Mouse (Mus musculus): ENCODE results near the gene Ift172. TPM values are rescaled to one million over a fixed set of nuclear protein-coding genes. Genes with fewer than 3 reads are reported as not detected.

Ift172 gene
- 14.0 TPM for polyA plus RNA-seq (2014; fragmentation: Illumina TruSeq; extraction: RNeasy Lipid Tissue Mini Kit (QIAGEN cat#74804); ENCODE audit: low read depth, low replicate concordance)

GRCm38 (mm10) chr5:31290521-31291360 is at the start of gene Ift172:
Gene Ift172, minus strand, starts transcription at chr5:31291116.

GRCm38 (mm10) chr5:31297047-31297757 is 6.3 kb upstream of the Ift172 start, which contains the start of gene Gckr:
Gene Gckr, plus strand, starts transcription at chr5:31297443.

DNA sequence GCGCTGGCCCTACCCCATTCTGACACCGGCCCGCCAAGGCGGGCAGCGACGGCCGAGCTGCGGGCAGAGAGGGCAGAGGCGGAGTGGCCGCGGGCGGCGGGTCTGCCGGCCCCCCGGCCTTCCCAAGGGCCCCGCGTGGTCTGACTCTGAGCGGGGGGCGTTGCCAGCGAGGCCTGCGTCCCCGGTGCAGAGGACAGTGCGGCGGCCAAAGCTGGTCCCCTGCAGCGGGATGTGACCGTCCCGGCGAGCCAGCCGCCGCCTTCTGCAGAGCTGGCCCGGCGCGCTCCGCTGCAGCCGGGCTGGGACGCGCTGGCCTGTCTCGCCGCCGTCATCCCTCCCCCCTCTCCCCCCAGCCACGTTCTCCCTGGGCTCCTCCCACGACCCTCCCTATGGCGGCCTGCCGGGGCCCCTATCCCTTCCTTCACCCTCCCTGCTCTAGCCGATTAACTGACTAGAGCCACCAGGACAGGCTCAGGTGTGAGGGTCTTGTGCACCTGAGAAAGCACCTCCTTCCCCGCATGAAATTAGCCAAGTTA is 4.8 kb upstream of the Ift172 start, which contains the start of gene Fndc4:
TSS of gene Fndc4 (minus strand) at position 475 of the 536 bp plus-strand sequence.

GRCm38 (mm10) chr5:31251541-31252101 is 39.3 kb downstream of the Ift172 start, which contains the start of gene Krtcap3:
Gene Krtcap3, plus strand, starts transcription at chr5:31251691.

DNA sequence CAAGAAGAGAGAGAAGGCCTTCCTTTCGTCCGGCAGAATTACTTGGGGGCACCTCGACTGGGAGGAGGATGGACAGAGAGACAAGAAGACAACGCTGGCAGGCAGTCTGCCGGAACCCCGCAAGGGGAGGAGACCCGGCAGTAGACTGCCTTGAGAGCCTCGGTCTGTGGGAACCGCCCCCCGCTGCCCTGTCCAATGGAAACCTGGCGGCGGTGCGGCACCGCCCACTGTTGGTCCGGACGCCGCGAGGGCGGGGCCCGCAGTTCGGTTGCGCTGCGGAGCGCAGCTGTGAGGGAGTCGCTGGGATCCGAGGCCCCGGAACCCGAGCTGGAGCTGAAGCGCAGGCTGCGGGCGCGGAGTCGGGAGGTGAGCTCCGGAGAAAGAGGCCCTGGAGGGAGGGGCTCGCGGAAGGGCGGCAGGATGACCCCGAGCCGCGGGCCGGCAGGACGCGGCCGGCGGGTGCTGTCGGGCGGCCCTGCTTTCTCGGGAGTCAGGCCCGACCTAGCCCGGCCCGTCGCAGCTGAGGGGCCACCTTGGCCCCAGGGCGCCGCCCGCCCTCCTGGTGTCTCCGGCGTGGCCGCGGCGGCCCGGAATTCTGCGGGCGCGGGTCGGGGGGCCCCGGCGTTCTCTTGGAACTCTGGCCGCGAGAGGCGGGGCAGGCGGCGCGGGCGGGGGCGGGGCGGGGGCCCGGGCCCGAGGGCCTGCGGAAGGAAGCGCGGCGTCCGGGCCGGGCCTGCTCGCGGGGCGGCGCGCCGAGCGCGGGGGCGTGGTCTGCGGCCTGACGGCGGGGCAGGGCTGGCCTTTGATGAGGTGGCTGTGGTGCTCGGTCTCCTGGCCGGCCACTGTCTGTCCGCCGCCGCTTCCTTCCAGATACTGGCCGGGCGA is 50.0 kb downstream of the Ift172 start, which contains the start of the genes Nrbp1 and Gm9970:
TSS of gene Nrbp1 (plus strand) at position 228 of the 885 bp plus-strand sequence.
TSS of gene Gm9970 (minus strand) at position 596 of the 885 bp plus-strand sequence.

GRCm38 (mm10) chr5:31220448-31221303 is 70.2 kb downstream of the Ift172 start, which contains the start of gene Ppm1g:
Gene Ppm1g, minus strand, starts transcription at chr5:31220687.

Other genes starting within 250 kb of the Ift172 start
- gene Atraid, start 242.8 kb downstream of the Ift172 start, polyA plus RNA-seq (2014; fragmentation: Illumina TruSeq; extraction: RNeasy Lipid Tissue Mini Kit (QIAGEN cat#74804); ENCODE audit: low read depth, low replicate concordance) = 125 TPM
- gene Slc5a6, start 242.2 kb downstream of the Ift172 start, polyA plus RNA-seq (2014; fragmentation: Illumina TruSeq; extraction: RNeasy Lipid Tissue Mini Kit (QIAGEN cat#74804); ENCODE audit: low read depth, low replicate concordance) = 4.0 TPM
- 0.76 TPM for gene Cad, start 236.3 kb downstream of the Ift172 start, polyA plus RNA-seq (2014; fragmentation: Illumina TruSeq; extraction: RNeasy Lipid Tissue Mini Kit (QIAGEN cat#74804); ENCODE audit: low read depth, low replicate concordance)
- gene Dnajc5g, start 184.8 kb downstream of the Ift172 start, polyA plus RNA-seq (2014; fragmentation: Illumina TruSeq; extraction: RNeasy Lipid Tissue Mini Kit (QIAGEN cat#74804); ENCODE audit: low read depth, low replicate concordance) = not detected
- gene Slc30a3, start 182.9 kb downstream of the Ift172 start, polyA plus RNA-seq (2014; fragmentation: Illumina TruSeq; extraction: RNeasy Lipid Tissue Mini Kit (QIAGEN cat#74804); ENCODE audit: low read depth, low replicate concordance) = not detected
- gene Trim54, start 174.4 kb downstream of the Ift172 start, polyA plus RNA-seq (2014; fragmentation: Illumina TruSeq; extraction: RNeasy Lipid Tissue Mini Kit (QIAGEN cat#74804); ENCODE audit: low read depth, low replicate concordance) = not detected
- not detected for gene Ucn, start 152.3 kb downstream of the Ift172 start, polyA plus RNA-seq (2014; fragmentation: Illumina TruSeq; extraction: RNeasy Lipid Tissue Mini Kit (QIAGEN cat#74804); ENCODE audit: low read depth, low replicate concordance)
- gene Mpv17, start 136.9 kb downstream of the Ift172 start, polyA plus RNA-seq (2014; fragmentation: Illumina TruSeq; extraction: RNeasy Lipid Tissue Mini Kit (QIAGEN cat#74804); ENCODE audit: low read depth, low replicate concordance) = 88.7 TPM
- gene Gm29609, start 111.2 kb downstream of the Ift172 start, polyA plus RNA-seq (2014; fragmentation: Illumina TruSeq; extraction: RNeasy Lipid Tissue Mini Kit (QIAGEN cat#74804); ENCODE audit: low read depth, low replicate concordance) = 0.35 TPM
- gene Gtf3c2, start 111.0 kb downstream of the Ift172 start, polyA plus RNA-seq (2014; fragmentation: Illumina TruSeq; extraction: RNeasy Lipid Tissue Mini Kit (QIAGEN cat#74804); ENCODE audit: low read depth, low replicate concordance) = 47.4 TPM
- gene Snx17, start 97.9 kb downstream of the Ift172 start, polyA plus RNA-seq (2014; fragmentation: Illumina TruSeq; extraction: RNeasy Lipid Tissue Mini Kit (QIAGEN cat#74804); ENCODE audit: low read depth, low replicate concordance) = 72.7 TPM
- 2.9 TPM for gene Eif2b4, start 97.7 kb downstream of the Ift172 start, polyA plus RNA-seq (2014; fragmentation: Illumina TruSeq; extraction: RNeasy Lipid Tissue Mini Kit (QIAGEN cat#74804); ENCODE audit: low read depth, low replicate concordance)
- gene Zfp513, start 88.8 kb downstream of the Ift172 start, polyA plus RNA-seq (2014; fragmentation: Illumina TruSeq; extraction: RNeasy Lipid Tissue Mini Kit (QIAGEN cat#74804); ENCODE audit: low read depth, low replicate concordance) = 1.3 TPM
- 30.8 TPM for gene Ppm1g, start 70.4 kb downstream of the Ift172 start, polyA plus RNA-seq (2014; fragmentation: Illumina TruSeq; extraction: RNeasy Lipid Tissue Mini Kit (QIAGEN cat#74804); ENCODE audit: low read depth, low replicate concordance)
- gene Nrbp1, start 50.3 kb downstream of the Ift172 start, polyA plus RNA-seq (2014; fragmentation: Illumina TruSeq; extraction: RNeasy Lipid Tissue Mini Kit (QIAGEN cat#74804); ENCODE audit: low read depth, low replicate concordance) = 91.5 TPM
- not detected for gene Gm9970, start 49.9 kb downstream of the Ift172 start, polyA plus RNA-seq (2014; fragmentation: Illumina TruSeq; extraction: RNeasy Lipid Tissue Mini Kit (QIAGEN cat#74804); ENCODE audit: low read depth, low replicate concordance)
- not detected for gene Krtcap3, start 39.4 kb downstream of the Ift172 start, polyA plus RNA-seq (2014; fragmentation: Illumina TruSeq; extraction: RNeasy Lipid Tissue Mini Kit (QIAGEN cat#74804); ENCODE audit: low read depth, low replicate concordance)
- gene Fndc4, start 5.0 kb upstream of the Ift172 start, polyA plus RNA-seq (2014; fragmentation: Illumina TruSeq; extraction: RNeasy Lipid Tissue Mini Kit (QIAGEN cat#74804); ENCODE audit: low read depth, low replicate concordance) = 3.6 TPM
- not detected for gene Gckr, start 6.3 kb upstream of the Ift172 start, polyA plus RNA-seq (2014; fragmentation: Illumina TruSeq; extraction: RNeasy Lipid Tissue Mini Kit (QIAGEN cat#74804); ENCODE audit: low read depth, low replicate concordance)
- gene Zfp512, start 161.3 kb upstream of the Ift172 start, polyA plus RNA-seq (2014; fragmentation: Illumina TruSeq; extraction: RNeasy Lipid Tissue Mini Kit (QIAGEN cat#74804); ENCODE audit: low read depth, low replicate concordance) = 27.6 TPM
- not detected for gene 4930548H24Rik, start 194.6 kb upstream of the Ift172 start, polyA plus RNA-seq (2014; fragmentation: Illumina TruSeq; extraction: RNeasy Lipid Tissue Mini Kit (QIAGEN cat#74804); ENCODE audit: low read depth, low replicate concordance)
- gene Gpn1, start 203.6 kb upstream of the Ift172 start, polyA plus RNA-seq (2014; fragmentation: Illumina TruSeq; extraction: RNeasy Lipid Tissue Mini Kit (QIAGEN cat#74804); ENCODE audit: low read depth, low replicate concordance) = 34.2 TPM
- gene Slc4a1ap, start 235.9 kb upstream of the Ift172 start, polyA plus RNA-seq (2014; fragmentation: Illumina TruSeq; extraction: RNeasy Lipid Tissue Mini Kit (QIAGEN cat#74804); ENCODE audit: low read depth, low replicate concordance) = 64.8 TPM
- 18.2 TPM for gene Supt7l, start 236.7 kb upstream of the Ift172 start, polyA plus RNA-seq (2014; fragmentation: Illumina TruSeq; extraction: RNeasy Lipid Tissue Mini Kit (QIAGEN cat#74804); ENCODE audit: low read depth, low replicate concordance)

Measured in adrenal gland, adult 10 weeks (tissue).